Mouse (Mus musculus) kidney, adult 2 months (tissue): ENCODE measurements around the gene Pdss1. TPM values are rescaled to one million over a fixed set of nuclear protein-coding genes. Genes with fewer than 3 reads are reported as not detected.
"Not testable (repeated sequence)": the region's sequence is repeated elsewhere in the genome, so short reads cannot be mapped to it uniquely, and the experiment has no call there.

ENCODE experiments used
- DNase-seq: peaks from one replicate; pipeline ENCODE4 v3.0.0; 2021
- H3K27ac ChIP-seq: fragments of 200-500 bp; 2 replicates; pipeline ENCODE4 v1.5.1; 2012; ENCODE audit warnings: low read depth, low read length, control low read depth, inconsistent platforms; ENCODE audit not compliant: insufficient read depth
- H3K27me3 ChIP-seq: fragments of 200-500 bp; replicated peaks from 2 replicates; pipeline ENCODE4 v1.6.1; 2012; ENCODE audit warnings: mild to moderate bottlenecking, moderate library complexity, low read length, inconsistent platforms; ENCODE audit not compliant: control insufficient read depth, insufficient read depth
- H3K36me3 ChIP-seq: fragments of 200-500 bp; 2 replicates; pipeline ENCODE4 v1.6.1; 2012; ENCODE audit warnings: mild to moderate bottlenecking, moderate library complexity, low read length, inconsistent platforms; ENCODE audit not compliant: control insufficient read depth, insufficient read depth
- H3K4me1 ChIP-seq: fragments of 200-500 bp; 2 replicates; pipeline ENCODE4 v1.6.1; 2011; ENCODE audit warnings: low read length; ENCODE audit not compliant: control insufficient read depth, insufficient read depth
- H3K4me3 ChIP-seq: fragments of 200-500 bp; 2 replicates; pipeline ENCODE4 v1.5.1; 2011; ENCODE audit warnings: mild to moderate bottlenecking, low read depth, low read length, control low read depth; ENCODE audit not compliant: insufficient read depth
- CTCF ChIP-seq: fragments of 200-500 bp; conservative IDR thresholded peaks from 2 replicates; pipeline ENCODE4 v1.5.1; 2011; ENCODE audit warnings: low read depth, mild to moderate bottlenecking, control low read depth, low read length, moderate library complexity, mixed read lengths; ENCODE audit not compliant: insufficient read depth, insufficient read length
- POLR2A ChIP-seq: fragments of 200-500 bp; IDR thresholded peaks from one replicate; pipeline ENCODE4 v1.6.1; 2011; ENCODE audit warnings: low read depth, low read length, control low read depth
- WGBS: fragments of 180-500 bp; shearing (Covaris S2); methylation state at CpG from one replicate; pipeline ENCODE4 v1.1.7; 2018; 5-methylcytosine and 5-hydroxymethylcytosine counted together
- polyA plus RNA-seq: library from polyadenylated mRNA; depleted of rRNA; stranded (reverse); fragments of >200 nt; gene quantifications from 2 replicates; pipeline ENCODE4 v1.2.3, GENCODE M21; 2012; rRNA removed

Gene Pdss1
- 8.9 and 9.9 TPM in 2 replicates for polyA plus RNA-seq

DNA sequence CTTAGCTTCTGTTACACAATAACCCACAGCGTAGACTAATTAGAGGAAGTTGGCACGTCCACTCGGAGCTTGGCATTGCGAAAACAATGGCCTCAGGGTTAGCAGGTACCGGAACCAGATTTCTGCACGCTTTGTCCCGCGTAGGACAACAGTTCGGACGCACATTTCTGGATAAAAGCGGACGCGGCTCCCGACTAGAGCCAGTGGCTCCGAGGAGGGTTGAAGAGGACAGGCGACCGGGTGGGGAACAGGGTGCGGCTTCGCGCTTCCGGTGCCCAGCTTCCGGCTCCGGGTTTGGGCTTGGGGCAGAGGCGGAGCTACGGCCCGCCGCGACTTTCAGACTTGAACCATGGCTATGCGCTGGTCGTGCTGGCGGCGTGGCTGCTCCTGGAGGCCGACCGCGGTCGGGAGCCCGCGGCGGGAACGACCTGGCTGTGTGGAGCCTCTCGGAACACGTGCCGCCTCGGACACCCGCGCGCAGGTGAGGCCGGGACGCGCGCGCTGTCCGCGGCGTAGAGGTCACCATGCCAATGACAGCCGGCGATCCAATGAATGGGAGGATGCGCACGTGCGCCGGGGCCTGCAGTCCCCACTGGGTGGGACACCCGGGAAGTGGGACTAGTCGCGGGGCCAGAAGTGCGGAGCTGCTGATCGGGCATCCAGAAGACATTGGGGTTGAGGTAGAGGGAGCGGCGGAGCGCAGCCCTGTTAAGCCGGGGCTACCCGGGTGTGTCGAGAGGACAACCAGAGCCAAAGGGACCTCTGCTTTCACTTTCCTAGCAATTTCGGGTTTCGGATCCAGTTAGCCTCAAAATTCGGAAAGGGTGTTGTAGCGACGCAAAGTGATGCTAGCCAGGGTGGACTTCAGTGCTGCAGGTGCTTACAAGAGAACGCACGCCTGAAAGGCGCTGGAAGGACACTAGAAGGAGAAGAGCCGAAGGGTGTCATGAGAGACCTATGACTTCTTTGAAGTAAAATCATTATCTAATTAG, at the start of gene Pdss1:
TSS of gene Pdss1 (plus strand) at position 241 of the 992 bp plus-strand sequence.
- DNase-seq: peak; percentile 95
- Histone ChIP-seq H3K27me3 (no peaks in the 10 kb centered on the region), H3K4me1 (no peaks in the 10 kb centered on the region), H3K36me3 (no peaks in the 10 kb centered on the region), H3K27ac (peak within 1 kb of the TSS; percentile 62), H3K4me3 (peak within 1 kb of the TSS; percentile 77)
- under 1% methylated on average over 81 of the region's 81 CpGs for WGBS
- TF ChIP-seq CTCF (no peak), POLR2A (peak; percentile 84)

GRCm38 (mm10) chr2:22851900-22852299, 43.4 kb upstream of the Pdss1 start:
- no peaks in the 10 kb centered on the region for H3K4me1 ChIP-seq
- no peak for DNase-seq
- TF ChIP-seq POLR2A: no peak
- TF ChIP-seq CTCF: no peak
- H3K4me3 ChIP-seq: no peak overlapping the region
- H3K27me3 ChIP-seq: no peaks in the 10 kb centered on the region
- H3K27ac ChIP-seq: no peak overlapping the region
- WGBS: 75% methylated on average over 4 of the region's 4 CpGs
- no peaks in the 10 kb centered on the region for H3K36me3 ChIP-seq

DNA sequence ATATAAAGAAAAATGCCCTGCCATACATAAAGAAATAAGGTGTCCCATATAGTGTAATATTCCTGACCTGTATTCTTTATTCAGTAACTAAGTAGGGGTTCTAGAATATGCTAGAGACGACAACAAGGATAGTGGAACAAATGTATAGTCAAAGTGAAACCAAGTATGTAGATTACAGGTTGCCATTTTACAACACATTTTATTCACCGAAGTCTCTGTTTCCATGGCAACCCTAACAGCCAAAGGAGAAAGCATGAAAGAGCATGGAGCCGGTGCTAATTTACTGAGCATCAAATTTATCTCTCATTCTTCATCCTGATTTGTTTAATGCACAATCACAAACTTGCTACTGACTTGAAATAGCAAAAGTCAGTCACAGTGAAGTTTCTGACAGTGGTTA, 37.8 kb upstream of the Pdss1 start:
- H3K36me3 ChIP-seq: no peaks in the 10 kb centered on the region
- no peaks in the 10 kb centered on the region for H3K4me1 ChIP-seq
- H3K27me3 ChIP-seq: no peaks in the 10 kb centered on the region
- TF ChIP-seq POLR2A: no peak
- TF ChIP-seq CTCF: no peak
- H3K27ac ChIP-seq: no peak overlapping the region
- H3K4me3 ChIP-seq: no peak overlapping the region
- DNase-seq: no peak
- 69% methylated on average over 3 of the region's 3 CpGs for WGBS

GRCm38 (mm10) chr2:22862194-22862593, 33.1 kb upstream of the Pdss1 start:
- Histone ChIP-seq H3K4me3 (no peak overlapping the region), H3K36me3 (no peaks in the 10 kb centered on the region), H3K27me3 (no peaks in the 10 kb centered on the region), H3K27ac (no peak overlapping the region), H3K4me1 (no peaks in the 10 kb centered on the region)
- no peak for DNase-seq
- TF ChIP-seq CTCF: no peak
- no peak for TF ChIP-seq POLR2A
- 81% methylated on average over 2 of the region's 2 CpGs for WGBS

- not testable (repeated sequence) for H3K27me3 ChIP-seq, H3K4me1 ChIP-seq, H3K27ac ChIP-seq, H3K36me3 ChIP-seq, H3K4me3 ChIP-seq
- peak; percentile 69 for DNase-seq
- TF ChIP-seq CTCF: peak; percentile 88
- WGBS: 2% methylated on average over 6 of the region's 6 CpGs
Measured at GRCm38 (mm10) chr2:22864394-22865037, 30.8 kb upstream of the Pdss1 start.

DNA sequence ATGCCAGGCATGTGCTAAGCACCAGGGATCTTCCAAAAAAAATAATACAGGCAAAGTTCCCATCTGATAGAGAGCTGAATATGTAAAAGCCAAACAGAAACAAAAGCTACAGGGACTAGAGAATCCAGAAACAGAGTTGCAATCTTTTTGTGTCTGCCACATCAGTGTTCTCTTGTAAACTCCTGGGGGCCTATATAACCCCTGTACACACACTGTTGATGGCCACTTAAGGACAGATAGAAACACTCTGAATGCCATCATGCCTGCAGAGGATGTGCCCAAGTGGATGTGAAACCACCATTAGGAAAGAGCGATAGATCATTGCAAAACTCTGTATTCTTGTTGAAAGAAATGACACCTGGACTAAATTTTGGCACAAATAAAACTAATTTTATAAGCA, 29.5 kb upstream of the Pdss1 start:
- Histone ChIP-seq H3K27me3 (no peaks in the 10 kb centered on the region), H3K4me1 (no peaks in the 10 kb centered on the region), H3K4me3 (no peak overlapping the region), H3K27ac (no peak overlapping the region), H3K36me3 (no peaks in the 10 kb centered on the region)
- TF ChIP-seq POLR2A: no peak
- TF ChIP-seq CTCF: no peak
- WGBS: 97% methylated on average over 1 of the region's 1 CpGs
- no peak for DNase-seq

DNA sequence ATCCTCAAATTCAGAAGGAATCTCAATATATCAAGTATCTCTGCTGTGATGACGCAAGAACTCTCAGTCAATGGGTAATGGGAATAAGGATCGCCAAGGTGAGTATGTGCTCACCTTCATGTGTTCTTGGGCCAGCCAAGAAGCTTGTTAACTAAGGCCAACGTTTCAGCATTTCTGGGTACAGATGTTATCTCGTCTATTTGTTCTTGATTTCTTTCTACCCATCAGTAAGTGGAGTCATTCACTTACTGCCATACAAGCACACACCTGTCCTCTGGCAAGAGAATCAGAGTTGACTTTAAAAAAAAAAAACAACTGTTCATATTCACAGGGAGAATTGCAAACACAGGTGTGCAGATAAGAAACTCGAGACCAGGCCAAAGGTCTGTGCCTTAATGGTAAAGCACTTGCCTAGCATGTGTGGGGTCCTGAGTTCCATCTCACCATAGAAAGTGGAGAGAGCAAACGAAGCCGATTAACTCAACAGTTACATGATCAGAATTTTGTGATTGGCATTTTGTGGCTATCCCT, 28.4 kb upstream of the Pdss1 start:
- no peaks in the 10 kb centered on the region for H3K4me1 ChIP-seq
- no peaks in the 10 kb centered on the region for H3K27me3 ChIP-seq
- WGBS: 74% methylated on average over 7 of the region's 7 CpGs
- H3K4me3 ChIP-seq: no peak overlapping the region
- TF ChIP-seq POLR2A (no peak), CTCF (no peak)
- H3K27ac ChIP-seq: no peak overlapping the region
- no peak for DNase-seq
- H3K36me3 ChIP-seq: no peaks in the 10 kb centered on the region
